Mouse (Mus musculus): ENCODE measurements around the gene Syn2. TPM values are rescaled to one million over a fixed set of nuclear protein-coding genes. Genes with fewer than 3 reads are reported as not detected.

Syn2 gene
- polyA plus RNA-seq, 1 experiment = 93.0 TPM

- TF ChIP-seq CTCF (IDR thresholded peaks at IDR 0.05; ENCODE audit: insufficient read depth, low read depth, low read length) (no peak), POLR2A (IDR thresholded peaks at IDR 0.05; ENCODE audit: insufficient read depth, low read depth, low read length) (no peak)
- Histone ChIP-seq H3K27ac (ENCODE audit: insufficient read depth, low read depth, low read length) (no peak overlapping the region), H3K4me1 (ENCODE audit: control insufficient read depth, insufficient read depth, low read length) (peaks cover 16% of the 10 kb centered on the region), H3K4me3 (ENCODE audit: insufficient read depth, low read depth, low read length) (no peak overlapping the region)
- 65% methylated on average over 11 of the region's 11 CpGs for WGBS
Observed at GRCm38 (mm10) chr6:115316811-115317221, 182.1 kb downstream of the Syn2 start.

- WGBS = 91% methylated on average over 6 of the region's 6 CpGs
Observed at GRCm38 (mm10) chr6:115318811-115319210, 184.1 kb downstream of the Syn2 start.

GRCm38 (mm10) chr6:115319686-115320085 is 185.0 kb downstream of the Syn2 start:
- H3K27ac ChIP-seq (ENCODE audit: insufficient read depth, low read depth, low read length) = no peak overlapping the region
- WGBS = 96% methylated on average over 4 of the region's 4 CpGs
- H3K4me1 ChIP-seq (ENCODE audit: control insufficient read depth, insufficient read depth, low read length) = peaks cover 9% of the 10 kb centered on the region
- no peak overlapping the region for H3K4me3 ChIP-seq (ENCODE audit: insufficient read depth, low read depth, low read length)
- TF ChIP-seq POLR2A (IDR thresholded peaks at IDR 0.05; ENCODE audit: insufficient read depth, low read depth, low read length) (no peak), CTCF (IDR thresholded peaks at IDR 0.05; ENCODE audit: insufficient read depth, low read depth, low read length) (no peak)

More at GRCm38 (mm10) chr6:115318811-115319210, 184.1 kb downstream of the Syn2 start:
- Histone ChIP-seq H3K4me3 (ENCODE audit: insufficient read depth, low read depth, low read length) (no peak overlapping the region), H3K27ac (ENCODE audit: insufficient read depth, low read depth, low read length) (no peak overlapping the region), H3K4me1 (ENCODE audit: control insufficient read depth, insufficient read depth, low read length) (peaks cover 9% of the 10 kb centered on the region)
- TF ChIP-seq POLR2A (IDR thresholded peaks at IDR 0.05; ENCODE audit: insufficient read depth, low read depth, low read length) = no peak
- TF ChIP-seq CTCF (IDR thresholded peaks at IDR 0.05; ENCODE audit: insufficient read depth, low read depth, low read length) = no peak

- Histone ChIP-seq H3K4me1 (ENCODE audit: control insufficient read depth, insufficient read depth, low read length) (peaks cover 9% of the 10 kb centered on the region), H3K4me3 (ENCODE audit: insufficient read depth, low read depth, low read length) (no peak overlapping the region), H3K27ac (ENCODE audit: insufficient read depth, low read depth, low read length) (peak overlapping the region; percentile 86)
- 87% methylated on average over 8 of the region's 8 CpGs for WGBS
- TF ChIP-seq CTCF (IDR thresholded peaks at IDR 0.05; ENCODE audit: insufficient read depth, low read depth, low read length) (no peak), POLR2A (IDR thresholded peaks at IDR 0.05; ENCODE audit: insufficient read depth, low read depth, low read length) (no peak)
Observed at GRCm38 (mm10) chr6:115320927-115321714, 186.4 kb downstream of the Syn2 start.

- H3K27ac ChIP-seq (ENCODE audit: insufficient read depth, low read depth, low read length) = peak overlapping the region; percentile 86
- no peak overlapping the region for H3K4me3 ChIP-seq (ENCODE audit: insufficient read depth, low read depth, low read length)
- 31% methylated on average over 6 of the region's 6 CpGs for WGBS
- TF ChIP-seq CTCF (IDR thresholded peaks at IDR 0.05; ENCODE audit: insufficient read depth, low read depth, low read length) (no peak), POLR2A (IDR thresholded peaks at IDR 0.05; ENCODE audit: insufficient read depth, low read depth, low read length) (no peak)
- H3K4me1 ChIP-seq (ENCODE audit: control insufficient read depth, insufficient read depth, low read length) = peaks cover 9% of the 10 kb centered on the region
Observed at GRCm38 (mm10) chr6:115321883-115322351, 187.2 kb downstream of the Syn2 start.

- WGBS = 91% methylated on average over 5 of the region's 5 CpGs
- H3K4me1 ChIP-seq (ENCODE audit: control insufficient read depth, insufficient read depth, low read length) = peaks cover 9% of the 10 kb centered on the region
- H3K4me3 ChIP-seq (ENCODE audit: insufficient read depth, low read depth, low read length) = no peak overlapping the region
- TF ChIP-seq POLR2A (IDR thresholded peaks at IDR 0.05; ENCODE audit: insufficient read depth, low read depth, low read length) (no peak), CTCF (IDR thresholded peaks at IDR 0.05; ENCODE audit: insufficient read depth, low read depth, low read length) (no peak)
- peak overlapping the region; percentile 86 for H3K27ac ChIP-seq (ENCODE audit: insufficient read depth, low read depth, low read length)
Observed at GRCm38 (mm10) chr6:115322956-115323355, 188.3 kb downstream of the Syn2 start.

GRCm38 (mm10) chr6:115330964-115331363 is 196.3 kb downstream of the Syn2 start:
- Histone ChIP-seq H3K4me3 (ENCODE audit: insufficient read depth, low read depth, low read length) (no peak overlapping the region), H3K4me1 (ENCODE audit: control insufficient read depth, insufficient read depth, low read length) (peaks cover 8% of the 10 kb centered on the region; the same call in 1 of the 2 replicates), H3K27ac (ENCODE audit: insufficient read depth, low read depth, low read length) (no peak overlapping the region)
- TF ChIP-seq CTCF (IDR thresholded peaks at IDR 0.05; ENCODE audit: insufficient read depth, low read depth, low read length) = no peak
- no peak for TF ChIP-seq POLR2A (IDR thresholded peaks at IDR 0.05; ENCODE audit: insufficient read depth, low read depth, low read length)

Other genes starting within 250 kb of the Syn2 start
- not detected in 2 replicates for gene Vgll4, start 164.9 kb upstream of the Syn2 start, polyA plus RNA-seq (2012; ENCODE audit: insufficient read depth, insufficient read length, low replicate concordance, missing spikeins)
- not detected in 2 replicates for gene Tamm41, start 97.0 kb upstream of the Syn2 start, polyA plus RNA-seq (2012; ENCODE audit: insufficient read depth, insufficient read length, low replicate concordance, missing spikeins)
- not detected in 2 replicates for gene Gm17482, start 92.4 kb downstream of the Syn2 start, polyA plus RNA-seq (2012; ENCODE audit: insufficient read depth, insufficient read length, low replicate concordance, missing spikeins)
- not detected in 2 replicates for gene Timp4, start 117.3 kb downstream of the Syn2 start, polyA plus RNA-seq (2012; ENCODE audit: insufficient read depth, insufficient read length, low replicate concordance, missing spikeins)
- not detected in 2 replicates for gene Pparg, start 226.0 kb downstream of the Syn2 start, polyA plus RNA-seq (2012; ENCODE audit: insufficient read depth, insufficient read length, low replicate concordance, missing spikeins)

Data from olfactory bulb, adult 2 months (tissue).